Mouse (Mus musculus) spleen, adult 2 months (tissue): Measurements from ENCODE around the gene Atp6v0b. TPM values are rescaled to one million over a fixed set of nuclear protein-coding genes. Genes with fewer than 3 reads are reported as not detected.

ENCODE experiments used
- DNase-seq, 2 experiments: peaks; one replicate each; pipeline versions ENCODE4 v3.0.0 to v3.0.0-alpha.2; 2012 to 2021; ENCODE audit warnings: low spot score in 2 of 2, low read depth in 1 of 2
- H3K27ac ChIP-seq: fragments of 200-500 bp; 2 replicates; pipeline ENCODE4 v1.5.1; 2012; ENCODE audit warnings: low read length, inconsistent platforms; ENCODE audit not compliant: insufficient read depth
- H3K27me3 ChIP-seq: fragments of 200-500 bp; 2 replicates; pipeline ENCODE4 v1.6.1; 2012; ENCODE audit warnings: mild to moderate bottlenecking, moderate library complexity, low read length, inconsistent platforms; ENCODE audit not compliant: control insufficient read depth, insufficient read depth
- H3K36me3 ChIP-seq: fragments of 200-500 bp; 2 replicates; pipeline ENCODE4 v1.6.1; 2012; ENCODE audit warnings: mild to moderate bottlenecking, low read length, inconsistent platforms; ENCODE audit not compliant: control insufficient read depth, insufficient read depth
- H3K4me1 ChIP-seq: fragments of 200-500 bp; 2 replicates; pipeline ENCODE4 v1.6.1; 2011; ENCODE audit warnings: inconsistent platforms; ENCODE audit not compliant: control insufficient read depth, insufficient read depth, insufficient read length
- H3K4me3 ChIP-seq: fragments of 200-500 bp; 2 replicates; pipeline ENCODE4 v1.5.1; 2011; ENCODE audit warnings: mild to moderate bottlenecking, inconsistent platforms; ENCODE audit not compliant: insufficient read depth, insufficient read length; ENCODE audit errors: extremely low read depth
- CTCF ChIP-seq: fragments of 200-500 bp; IDR thresholded peaks from 2 replicates; pipeline ENCODE4 v1.5.1; 2011; ENCODE audit warnings: mild to moderate bottlenecking, inconsistent platforms; ENCODE audit not compliant: insufficient read depth, insufficient read length, insufficient replicate concordance; ENCODE audit errors: extremely low read depth
- POLR2A ChIP-seq: fragments of 200-500 bp; IDR thresholded peaks from 2 replicates; pipeline ENCODE4 v1.6.1; 2011; ENCODE audit warnings: low read depth, low read length, inconsistent platforms
- WGBS: fragments of 180-500 bp; shearing (Covaris S2); methylation state at CpG from one replicate; pipeline ENCODE4 v1.1.7; 2018; 5-methylcytosine and 5-hydroxymethylcytosine counted together
- polyA plus RNA-seq: library from polyadenylated mRNA; depleted of rRNA; stranded (reverse); fragments of >200 nt; gene quantifications from 2 replicates; pipeline ENCODE4 v1.2.3, GENCODE M21; 2012

The Atp6v0b gene
- polyA plus RNA-seq, 1 experiment: 382 TPM

DNA sequence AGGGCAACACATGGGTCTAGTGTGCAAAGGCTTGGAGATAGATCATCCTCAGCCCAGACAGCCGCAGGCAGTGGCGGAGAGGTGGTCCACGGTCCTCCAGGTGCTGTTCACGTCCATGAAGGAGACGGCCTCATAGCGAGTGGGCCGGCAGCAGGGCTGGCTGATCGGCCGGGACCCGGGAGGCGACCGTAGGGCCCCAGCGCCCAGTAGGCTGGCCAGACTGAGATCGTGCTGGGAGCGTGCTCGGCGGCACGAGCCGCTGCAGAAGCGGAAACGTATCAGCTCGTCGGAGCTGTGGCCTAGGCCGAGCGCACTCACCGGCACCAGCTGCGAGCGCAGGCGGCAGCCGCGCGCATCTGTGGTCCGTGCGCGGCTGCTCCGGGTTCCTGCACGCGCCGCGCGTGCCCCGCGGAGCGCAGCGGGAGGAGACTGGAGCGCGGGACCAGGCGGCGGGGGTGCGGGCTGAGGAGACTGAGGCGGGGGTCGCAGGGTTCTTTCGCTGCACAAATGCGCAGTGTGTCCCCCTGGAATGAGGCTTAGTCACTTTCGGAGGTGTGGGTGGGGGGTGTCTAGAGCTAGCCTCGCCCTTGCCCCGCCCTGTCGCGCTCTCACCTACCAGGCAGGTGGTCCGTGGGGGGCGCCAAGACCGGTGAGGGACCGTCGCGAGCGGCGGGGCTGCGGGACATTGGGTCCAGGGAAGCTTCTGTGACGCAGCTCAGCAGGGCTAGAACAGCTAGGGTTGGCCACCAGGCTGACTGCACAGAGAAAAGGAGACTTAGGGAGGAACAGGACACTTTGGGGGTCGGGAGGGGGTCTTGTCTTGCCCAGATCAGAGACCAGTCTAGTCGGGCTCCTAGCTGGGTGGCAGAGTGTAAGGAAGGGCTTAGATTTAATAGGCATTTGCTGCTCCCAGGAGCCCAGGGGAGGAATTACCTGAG lies 39.7 kb upstream of the Atp6v0b start:
- H3K27ac ChIP-seq: no peak overlapping the region
- 6% methylated on average over 71 of the region's 71 CpGs for WGBS
- H3K36me3 ChIP-seq: no peaks in the 10 kb centered on the region
- peaks cover 17% of the 10 kb centered on the region for H3K27me3 ChIP-seq
- peaks cover 15% of the 10 kb centered on the region for H3K4me1 ChIP-seq
- H3K4me3 ChIP-seq: peak overlapping the region; percentile 36; the same call in 1 of the 2 replicates
- DNase-seq: no peak
- TF ChIP-seq CTCF (no peak), POLR2A (no peak)

DNA sequence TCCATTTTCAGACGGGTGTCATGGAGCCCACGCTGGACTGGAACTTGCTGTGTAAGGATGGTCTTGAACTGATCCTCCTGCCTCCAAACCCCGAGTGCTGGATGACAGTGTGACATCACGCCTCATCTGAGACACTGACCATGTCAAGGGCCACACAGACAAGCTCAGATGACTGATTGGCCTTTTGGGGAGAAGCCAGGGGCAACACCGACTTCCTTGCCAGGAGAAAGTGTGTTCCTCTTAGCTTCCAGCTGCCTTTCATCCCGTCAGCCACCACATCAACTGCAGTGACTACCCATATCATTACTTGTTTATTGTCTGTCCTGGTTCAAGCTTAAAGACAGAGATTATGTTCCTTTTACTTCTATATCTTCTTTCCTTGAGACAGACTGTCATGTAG lies 37.8 kb upstream of the Atp6v0b start:
- 60% methylated on average over 5 of the region's 6 CpGs for WGBS
- H3K27me3 ChIP-seq: peaks cover 17% of the 10 kb centered on the region
- no peak for DNase-seq
- peaks cover 22% of the 10 kb centered on the region for H3K4me1 ChIP-seq
- no peak overlapping the region for H3K27ac ChIP-seq
- TF ChIP-seq CTCF (no peak), POLR2A (no peak)
- H3K4me3 ChIP-seq: no peak overlapping the region
- H3K36me3 ChIP-seq: no peaks in the 10 kb centered on the region

DNA sequence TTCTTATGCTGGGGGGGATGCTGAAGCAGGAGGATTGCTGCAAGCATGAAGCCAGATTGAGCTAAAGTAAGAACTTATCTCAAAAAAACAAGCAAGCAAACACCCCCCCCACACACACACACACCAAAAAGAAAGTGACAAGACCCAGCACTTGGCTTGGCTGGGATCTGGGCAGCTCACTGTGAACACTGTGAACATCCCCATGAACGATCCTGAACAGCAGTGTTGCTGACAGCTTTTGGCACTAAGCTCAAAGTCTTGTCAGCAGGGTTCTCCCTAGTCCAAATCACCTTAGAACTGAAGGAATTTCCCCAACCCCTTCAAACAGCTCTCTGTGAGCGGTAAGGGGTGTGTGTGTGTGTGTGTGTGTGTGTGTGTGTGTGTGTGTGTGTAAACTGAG lies 36.3 kb upstream of the Atp6v0b start:
- TF ChIP-seq POLR2A: no peak
- TF ChIP-seq CTCF: no peak
- H3K27me3 ChIP-seq: peaks cover 6% of the 10 kb centered on the region; the same call in 1 of the 2 replicates
- WGBS: 88% methylated on average over 2 of the region's 2 CpGs
- no peak overlapping the region for H3K4me3 ChIP-seq
- H3K36me3 ChIP-seq: no peaks in the 10 kb centered on the region
- peaks cover 20% of the 10 kb centered on the region for H3K4me1 ChIP-seq
- DNase-seq: no peak
- no peak overlapping the region for H3K27ac ChIP-seq

DNA sequence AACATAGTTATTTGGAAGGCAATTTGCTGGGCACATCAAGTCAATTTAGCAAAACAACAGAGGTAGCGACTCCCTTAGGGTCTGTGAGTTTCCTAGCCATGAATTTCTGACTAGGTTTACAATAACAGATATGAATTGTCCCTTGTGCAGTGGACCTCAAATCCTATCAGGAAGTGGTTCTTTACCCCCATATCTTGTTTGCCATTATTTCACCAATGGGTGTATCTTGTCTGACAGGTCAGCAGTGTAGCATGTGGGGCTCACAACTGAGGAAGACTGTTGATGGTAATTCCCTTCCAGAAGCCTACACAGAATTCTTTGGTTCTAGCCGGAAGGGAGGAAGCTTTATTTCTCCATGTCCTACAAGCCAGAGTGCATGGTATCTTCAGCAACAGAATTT lies 34.2 kb upstream of the Atp6v0b start:
- no peaks in the 10 kb centered on the region for H3K27me3 ChIP-seq

DNA sequence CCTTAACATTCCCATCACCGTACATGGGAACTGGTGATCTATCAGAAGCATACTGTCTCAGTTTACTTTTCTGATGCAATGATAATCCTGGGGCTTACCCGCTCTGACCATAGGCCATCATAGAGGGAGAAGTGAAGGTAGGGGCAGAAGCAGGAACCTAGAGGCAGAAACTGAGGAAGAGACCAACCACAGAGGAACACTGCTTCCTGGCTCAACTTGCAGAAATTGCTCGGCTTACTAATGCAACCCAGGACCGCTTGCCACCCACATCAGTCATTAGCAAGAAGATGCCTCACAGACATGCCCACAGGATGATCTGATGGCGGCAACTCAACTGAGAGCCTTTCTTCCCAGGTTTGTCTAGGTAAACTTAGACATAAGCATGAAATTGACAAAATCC lies 31.6 kb upstream of the Atp6v0b start:
- peaks cover 19% of the 10 kb centered on the region for H3K4me1 ChIP-seq
- no peaks in the 10 kb centered on the region for H3K36me3 ChIP-seq
- no peak for DNase-seq
- no peak overlapping the region for H3K4me3 ChIP-seq
- TF ChIP-seq POLR2A: no peak
- no peak for TF ChIP-seq CTCF
- H3K27me3 ChIP-seq: no peaks in the 10 kb centered on the region
- no peak overlapping the region for H3K27ac ChIP-seq
- 39% methylated on average over 5 of the region's 5 CpGs for WGBS

More for the DNA sequence above, 34.2 kb upstream of the Atp6v0b start:
- TF ChIP-seq POLR2A: no peak
- TF ChIP-seq CTCF: no peak
- Histone ChIP-seq H3K36me3 (no peaks in the 10 kb centered on the region), H3K4me3 (no peak overlapping the region), H3K27ac (peak overlapping the region; percentile 60), H3K4me1 (peaks cover 13% of the 10 kb centered on the region; the same call in 1 of the 2 replicates)
- 68% methylated on average over 2 of the region's 2 CpGs for WGBS
- DNase-seq: no peak

DNA sequence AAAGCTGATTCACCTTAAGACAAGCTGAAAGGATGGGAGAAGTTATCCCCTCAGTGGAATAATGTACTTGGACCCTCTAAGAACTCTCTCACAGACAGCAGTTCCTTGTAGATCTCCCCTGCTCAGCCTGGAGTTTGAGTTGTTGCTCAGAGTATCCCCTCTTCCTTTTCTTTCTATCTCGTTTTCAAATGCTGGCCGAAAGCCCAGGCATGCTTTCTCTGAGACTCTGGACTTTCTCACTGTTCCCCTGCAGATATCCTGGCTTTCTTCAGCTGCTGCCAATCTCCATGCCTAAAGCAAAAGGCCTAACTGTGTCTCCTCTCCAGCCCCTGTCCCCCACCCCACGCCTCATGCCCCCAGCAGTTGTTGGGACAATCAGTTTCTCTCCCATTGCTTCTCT lies 31.1 kb upstream of the Atp6v0b start:
- DNase-seq: no peak
- Histone ChIP-seq H3K27ac (no peak overlapping the region), H3K27me3 (no peaks in the 10 kb centered on the region), H3K36me3 (no peaks in the 10 kb centered on the region), H3K4me1 (peaks cover 19% of the 10 kb centered on the region), H3K4me3 (no peak overlapping the region)
- TF ChIP-seq CTCF (no peak), POLR2A (no peak)
- WGBS: 66% methylated on average over 3 of the region's 3 CpGs

DNA sequence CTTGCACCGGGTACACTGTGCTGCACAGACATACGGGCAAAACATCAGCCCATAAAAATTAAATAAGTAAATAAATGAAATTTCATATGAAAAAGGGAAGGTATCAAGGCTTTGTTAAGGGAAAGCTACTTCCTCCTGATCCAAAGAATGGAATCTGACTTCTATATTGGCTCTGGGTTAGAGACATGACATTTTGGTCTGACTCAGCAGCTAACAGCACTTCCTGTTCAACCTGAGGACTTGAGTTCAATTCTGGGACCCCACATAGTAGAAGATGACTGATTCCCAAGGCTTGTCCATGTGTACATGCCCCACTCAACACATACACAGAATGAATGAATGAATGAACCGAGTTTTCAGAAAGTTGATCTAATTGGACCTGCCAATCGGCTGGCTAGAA lies 30.7 kb upstream of the Atp6v0b start:
- Histone ChIP-seq H3K4me1 (peaks cover 19% of the 10 kb centered on the region), H3K4me3 (no peak overlapping the region), H3K36me3 (no peaks in the 10 kb centered on the region), H3K27me3 (no peaks in the 10 kb centered on the region), H3K27ac (no peak overlapping the region)
- TF ChIP-seq CTCF: no peak
- no peak for TF ChIP-seq POLR2A
- no peak for DNase-seq
- 91% methylated on average over 4 of the region's 4 CpGs for WGBS
